Mouse (Mus musculus) MEL (cell line): ENCODE data around the gene Tmed9.

Experiments used
- CHD1 ChIP-seq: IDR thresholded peaks from 2 replicates; pipeline ENCODE4 v1.6.1; 2012; ENCODE audit warnings: low read depth, mild to moderate bottlenecking, inconsistent platforms, low read length, improper control_type of control experiment
- CTCF ChIP-seq, 3 experiments: IDR thresholded peaks in 2 of 3; conservative IDR thresholded peaks in 1 of 3; 2 replicates each; pipeline ENCODE4 v1.5.1; 2011 to 2012; ENCODE audit warnings: low read length in 3 of 3, low read depth in 2 of 3, mild to moderate bottlenecking in 2 of 3, improper control_type of control experiment in 1 of 3, inconsistent platforms in 1 of 3, mixed read lengths in 1 of 3, moderate library complexity in 1 of 3; ENCODE audit not compliant: control insufficient read depth in 1 of 3, insufficient read depth in 1 of 3, poor library complexity in 1 of 3, severe bottlenecking in 1 of 3
- MEF2A ChIP-seq: IDR thresholded peaks from 2 replicates; pipeline ENCODE4 v1.6.1; 2014; ENCODE audit warnings: low read depth, mild to moderate bottlenecking, inconsistent platforms, low read length, improper control_type of control experiment; ENCODE audit not compliant: poor library complexity, insufficient replicate concordance, severe bottlenecking; ENCODE audit errors: extremely low read depth
- POLR2A ChIP-seq, 2 experiments: IDR thresholded peaks; 2 replicates each; pipeline ENCODE4 v1.6.1; 2011 to 2012; ENCODE audit warnings: low read length in 2 of 2, mild to moderate bottlenecking in 2 of 2, control low read depth in 1 of 2, improper control_type of control experiment in 1 of 2, low read depth in 1 of 2, moderate library complexity in 1 of 2; ENCODE audit not compliant: control insufficient read depth in 1 of 2, insufficient read depth in 1 of 2, poor library complexity in 1 of 2

DNA sequence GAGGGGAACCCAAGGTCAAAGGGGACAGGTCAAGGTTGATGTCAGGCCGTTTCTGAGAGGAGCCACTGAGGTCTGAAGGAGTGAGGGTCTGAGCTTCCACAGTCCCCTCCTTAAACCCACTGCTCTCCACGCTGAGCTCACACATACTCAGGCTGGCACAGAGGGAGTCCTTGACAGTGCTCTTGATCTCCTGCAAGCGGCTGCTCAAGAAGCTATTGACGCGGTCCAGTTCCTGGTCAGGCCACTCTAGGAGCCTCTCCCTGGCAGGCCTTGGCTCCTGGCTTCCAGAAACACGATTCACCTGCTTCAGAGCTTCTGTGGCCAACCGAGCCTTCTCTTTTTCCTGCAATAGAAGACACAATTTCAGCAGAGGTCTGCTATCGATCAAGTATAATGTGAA is 30.1 kb upstream of the Tmed9 start:
- TF ChIP-seq CTCF (IDR thresholded peaks at IDR 0.05 in 2 of 3, conservative IDR thresholded peaks at IDR 0.05 in 1 of 3; ENCODE audit: control insufficient read depth in 1 of 3, insufficient read depth in 1 of 3, low read depth in 2 of 3, low read length in 3 of 3, poor library complexity in 1 of 3, severe bottlenecking in 1 of 3) (no peak), CHD1 (no peak), POLR2A (IDR thresholded peaks at IDR 0.05; ENCODE audit: control insufficient read depth in 1 of 2, insufficient read depth in 1 of 2, low read depth in 1 of 2, low read length in 2 of 2, poor library complexity in 1 of 2) (no peak), MEF2A (no peak)
